Mouse (Mus musculus) CD4-positive, CD25-positive, alpha-beta regulatory T cell, adult 4 months (primary cell): ENCODE results near the gene Strn. TPM values are rescaled to one million over a fixed set of nuclear protein-coding genes. Genes with fewer than 3 reads are reported as not detected.
A peak's percentile ranks its signal among the peaks of the same experiment; 100 is the strongest.

Experiments
- ATAC-seq: one replicate; pipeline ENCODE4 v1.8.0; 2017
- polyA plus RNA-seq, 2 experiments: library from polyadenylated mRNA; unstranded; fragments of 100-300 nt; shearing (Covaris generic); gene quantifications; one replicate each; pipeline ENCODE4 v1.2.1; 2017

Gene Strn
- polyA plus RNA-seq, 2 experiments from 2014 or later = 7.4 to 9.9 TPM

GRCm38 (mm10) chr17:78614481-78614880, 122.5 kb downstream of the Strn start:
- ATAC-seq = no peak

DNA sequence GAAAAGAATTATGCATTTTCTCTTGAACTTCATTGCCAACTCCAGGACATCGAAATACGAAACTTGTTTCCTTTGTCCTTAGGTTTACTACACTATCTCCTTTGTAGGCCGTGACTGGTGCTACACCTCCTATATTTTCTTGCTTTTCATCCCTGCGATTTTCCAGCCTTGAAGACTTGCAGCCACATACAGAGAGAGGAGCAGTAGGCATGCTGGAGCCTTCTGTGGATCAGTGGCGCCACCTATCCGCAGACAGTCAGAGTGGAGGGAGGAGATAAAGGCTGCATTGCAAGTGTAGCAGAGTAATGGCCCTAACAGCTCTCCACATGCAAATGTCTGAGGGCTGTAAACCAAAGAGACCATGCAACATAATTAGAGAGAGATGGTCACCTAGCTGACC, 125.9 kb downstream of the Strn start:
- ATAC-seq = no peak

DNA sequence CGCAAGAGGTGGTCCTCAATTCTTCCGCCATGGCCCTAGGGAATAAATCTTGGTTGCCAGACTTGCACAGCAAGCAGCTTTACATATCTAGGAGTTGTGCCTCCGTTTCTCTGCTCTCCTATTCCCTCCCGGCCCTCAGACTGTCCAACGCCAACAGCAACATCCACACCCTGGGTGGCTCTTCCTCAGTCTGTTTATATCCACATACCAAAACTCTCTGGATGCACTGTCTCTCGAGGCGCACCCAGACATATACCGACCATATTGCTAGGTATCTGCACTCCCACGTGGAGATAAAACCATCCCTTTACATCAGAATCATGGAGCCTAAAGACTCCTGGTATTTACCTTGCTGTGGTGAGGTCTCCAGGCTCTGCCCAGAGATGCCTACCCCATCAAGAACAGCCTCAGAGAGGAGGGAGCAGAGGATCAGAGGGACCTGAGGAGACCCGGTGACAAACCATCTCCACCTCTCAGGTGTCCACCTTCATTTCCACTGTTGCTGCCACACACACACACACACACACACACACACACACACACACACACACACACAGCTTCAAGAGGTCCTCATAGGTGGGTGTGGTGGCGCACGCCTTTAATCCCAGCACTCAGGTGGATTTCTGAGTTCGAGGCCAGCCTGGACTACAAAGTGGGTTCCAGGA, 127.7 kb downstream of the Strn start:
- ATAC-seq = no peak

DNA sequence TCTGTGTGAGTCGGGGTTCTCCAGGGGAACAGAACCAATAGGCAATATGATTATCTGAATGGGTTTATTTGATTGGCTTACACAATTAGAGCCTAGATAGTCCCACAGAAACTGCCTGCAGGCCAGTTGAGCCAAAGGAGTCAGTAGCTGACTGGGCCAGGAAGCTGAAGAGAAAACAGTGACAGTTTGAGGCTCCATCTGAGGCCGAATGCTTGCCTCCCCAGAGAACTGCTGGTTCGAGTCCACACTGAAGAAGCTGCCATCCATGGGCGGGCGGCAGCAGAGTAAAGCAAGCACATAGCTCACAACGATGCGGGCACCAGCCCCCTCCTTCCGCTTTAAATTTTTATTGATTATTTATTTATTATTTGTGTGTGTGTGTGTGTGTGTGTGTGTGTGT, 128.3 kb downstream of the Strn start:
- ATAC-seq = no peak

DNA sequence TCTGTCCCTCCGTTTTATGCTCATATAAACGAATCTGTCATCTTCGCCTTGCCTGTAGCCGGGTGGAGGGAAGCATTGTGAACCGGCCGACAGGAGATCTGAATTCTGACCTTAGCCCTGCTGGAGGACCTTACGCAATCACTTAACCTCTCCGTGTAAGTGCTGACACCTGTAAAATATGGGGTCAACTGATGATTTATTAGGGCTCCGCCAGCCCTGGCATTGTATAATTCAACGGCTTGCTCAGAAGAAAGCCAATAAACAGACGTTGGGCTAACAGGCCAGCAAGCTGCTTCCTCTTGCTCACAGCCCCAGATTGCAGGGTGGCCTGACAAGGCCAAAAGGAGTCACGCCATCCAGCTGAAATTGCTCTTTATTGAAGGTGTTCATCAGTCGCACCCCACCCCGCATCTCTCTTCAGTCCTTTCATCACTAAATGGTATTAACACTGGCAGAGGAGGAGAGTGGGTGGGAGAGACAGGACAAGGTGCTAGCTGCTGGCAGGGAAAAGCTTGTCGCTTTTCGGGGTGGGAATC, 128.8 kb downstream of the Strn start:
- no peak for ATAC-seq

DNA sequence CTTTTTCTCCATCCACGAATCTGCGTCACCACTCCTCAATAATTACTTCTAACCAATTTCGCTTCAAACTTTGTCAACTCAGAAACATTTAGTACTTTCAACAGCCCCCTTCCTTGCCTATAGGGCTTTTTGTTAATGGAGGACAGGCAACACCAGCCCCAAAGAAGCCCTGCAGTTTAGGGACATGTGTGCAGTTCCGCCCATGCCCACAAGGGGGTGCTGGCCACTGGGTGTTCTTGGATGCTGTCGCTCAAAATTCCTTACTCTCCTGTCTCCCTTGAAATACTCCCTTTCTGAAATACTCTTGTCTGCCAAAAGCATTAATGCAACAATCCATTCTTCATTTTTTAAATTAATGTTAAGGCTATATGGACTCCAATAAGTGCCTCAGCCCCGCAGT, 132.6 kb downstream of the Strn start:
- peak; percentile 63 for ATAC-seq

DNA sequence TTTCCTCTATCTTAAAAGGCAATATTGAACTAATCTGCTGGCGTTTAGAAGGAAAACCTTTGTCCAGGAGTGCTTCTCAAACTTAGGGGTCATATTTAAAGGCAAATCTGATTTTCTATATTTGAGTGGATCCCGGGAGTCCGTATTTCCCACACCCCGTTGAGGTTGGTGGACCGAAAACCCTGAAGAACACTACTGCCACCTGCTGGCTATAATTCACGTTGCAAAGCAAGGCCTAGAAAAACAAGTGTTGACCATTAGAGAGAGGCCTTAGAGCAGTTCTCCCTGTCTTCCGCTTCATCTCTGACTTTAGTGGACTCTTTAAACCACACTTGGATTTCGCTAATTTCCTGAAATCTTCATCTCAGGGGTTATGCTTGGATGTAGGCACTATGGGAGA, 133.1 kb downstream of the Strn start:
- peak; percentile 62 for ATAC-seq

GRCm38 (mm10) chr17:78602316-78602715, 134.7 kb downstream of the Strn start:
- peak; percentile 61 for ATAC-seq

DNA sequence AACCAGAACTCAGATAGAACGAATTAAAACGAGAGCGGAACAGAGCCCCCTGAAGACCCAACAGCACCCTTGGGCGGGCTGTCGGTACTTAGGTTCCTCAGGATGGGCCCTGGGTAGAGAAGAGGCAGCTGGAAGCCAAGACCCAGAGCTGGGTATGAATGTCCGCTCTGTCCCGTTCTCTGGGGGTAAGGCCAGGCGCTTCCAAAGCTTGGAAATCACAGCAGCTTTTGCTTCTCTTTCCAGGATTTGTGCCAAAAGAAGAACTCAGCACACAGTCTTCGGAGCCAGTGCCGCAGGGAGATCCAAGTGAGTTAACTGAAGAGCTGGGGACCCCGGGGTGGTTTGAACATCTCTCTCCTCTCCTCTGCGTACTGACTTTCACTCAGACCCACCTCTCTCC, 135.4 kb downstream of the Strn start:
- no peak for ATAC-seq

- ATAC-seq = no peak
These were observed 136.0 kb downstream of the Strn start for GRCm38 (mm10) chr17:78601042-78601441.

Other genes starting within 250 kb of the Strn start
- gene Vit, start 229.1 kb downstream of the Strn start, polyA plus RNA-seq = not detected
- gene Heatr5b, start 98.2 kb upstream of the Strn start, polyA plus RNA-seq = 10 to 100 TPM; 11.1 to 21.3 TPM
- 100 to 1,000 TPM in 1 of 2 experiments, 10 to 100 TPM in 1; 92.7 to 113 TPM for gene Gpatch11, start 98.4 kb upstream of the Strn start, polyA plus RNA-seq
- gene Eif2ak2, start 145.4 kb upstream of the Strn start, polyA plus RNA-seq = 10 to 100 TPM; 28.9 to 51.1 TPM
- under 1 TPM; 0.32 to 0.49 TPM for gene Sult6b1, start 169.8 kb upstream of the Strn start, polyA plus RNA-seq
- 10 to 100 TPM; 70.3 to 70.8 TPM for gene Cebpzos, start 179.3 kb upstream of the Strn start, polyA plus RNA-seq
- 10 to 100 TPM; 51.9 to 81.0 TPM for gene Cebpz, start 199.9 kb upstream of the Strn start, polyA plus RNA-seq
- gene Ndufaf7, start 199.9 kb upstream of the Strn start, polyA plus RNA-seq = 10 to 100 TPM; 57.6 to 60.1 TPM